Mouse (Mus musculus) bone marrow macrophage, adult 2 months (primary cell): Measurements from ENCODE around the gene Myoc. TPM values are rescaled to one million over a fixed set of nuclear protein-coding genes. Genes with fewer than 3 reads are reported as not detected.

Experiments
- H3K27ac ChIP-seq: 2 replicates; pipeline ENCODE4 v1.5.1; 2012; ENCODE audit warnings: low read depth, low read length; ENCODE audit not compliant: insufficient read depth
- H3K4me1 ChIP-seq: 2 replicates; pipeline ENCODE4 v1.6.1; 2012; ENCODE audit warnings: low read length; ENCODE audit not compliant: control insufficient read depth, insufficient read depth
- H3K4me3 ChIP-seq: 2 replicates; pipeline ENCODE4 v1.5.1; 2012; ENCODE audit warnings: mild to moderate bottlenecking, low read length, moderate library complexity; ENCODE audit not compliant: insufficient read depth
- CTCF ChIP-seq: IDR thresholded peaks from 2 replicates; pipeline ENCODE4 v1.5.1; 2012; ENCODE audit warnings: low read depth, mild to moderate bottlenecking, low read length, moderate library complexity
- POLR2A ChIP-seq: IDR thresholded peaks from 2 replicates; pipeline ENCODE4 v1.6.1; 2012; ENCODE audit warnings: mild to moderate bottlenecking, low read depth, low read length, borderline replicate concordance
- polyA plus RNA-seq: library from polyadenylated mRNA; stranded (reverse); fragments of >200 nt; gene quantifications from 2 replicates; pipeline ENCODE4 v1.2.4, GENCODE M21; 2012; ENCODE audit not compliant: missing spikeins, insufficient read depth, insufficient read length

The Myoc gene
- polyA plus RNA-seq = not detected in 2 replicates

DNA sequence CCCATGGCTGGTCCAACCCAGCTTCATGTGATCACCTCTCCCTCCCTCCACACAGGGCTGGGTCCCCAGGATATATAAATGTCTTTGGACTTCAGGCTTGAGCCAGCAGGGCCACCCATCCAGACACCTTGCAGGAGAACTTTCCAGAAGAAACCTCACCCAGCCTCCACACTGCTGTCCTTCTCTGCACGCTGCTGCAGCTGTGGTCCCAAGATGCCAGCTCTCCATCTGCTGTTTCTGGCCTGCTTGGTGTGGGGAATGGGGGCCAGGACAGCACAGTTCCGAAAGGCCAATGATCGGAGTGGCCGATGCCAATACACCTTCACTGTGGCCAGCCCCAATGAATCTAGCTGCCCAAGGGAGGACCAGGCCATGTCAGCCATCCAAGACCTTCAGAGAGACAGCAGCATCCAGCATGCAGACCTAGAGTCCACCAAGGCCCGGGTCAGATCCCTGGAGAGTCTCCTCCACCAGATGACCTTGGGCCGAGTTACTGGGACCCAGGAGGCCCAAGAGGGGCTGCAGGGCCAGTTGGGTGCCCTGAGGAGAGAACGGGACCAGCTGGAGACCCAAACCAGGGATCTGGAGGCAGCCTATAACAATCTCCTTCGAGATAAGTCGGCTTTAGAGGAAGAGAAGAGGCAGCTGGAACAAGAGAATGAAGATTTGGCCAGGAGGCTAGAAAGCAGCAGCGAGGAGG is at the start of gene Myoc:
Gene Myoc, plus strand, starts transcription at position 105 of the 700 bp plus-strand sequence.
- no peak within 1 kb of the TSS for H3K4me3 ChIP-seq
- H3K27ac ChIP-seq = no peak within 1 kb of the TSS
- no peak for TF ChIP-seq POLR2A
- no peak for TF ChIP-seq CTCF
- H3K4me1 ChIP-seq = no peaks in the 10 kb centered on the region

DNA sequence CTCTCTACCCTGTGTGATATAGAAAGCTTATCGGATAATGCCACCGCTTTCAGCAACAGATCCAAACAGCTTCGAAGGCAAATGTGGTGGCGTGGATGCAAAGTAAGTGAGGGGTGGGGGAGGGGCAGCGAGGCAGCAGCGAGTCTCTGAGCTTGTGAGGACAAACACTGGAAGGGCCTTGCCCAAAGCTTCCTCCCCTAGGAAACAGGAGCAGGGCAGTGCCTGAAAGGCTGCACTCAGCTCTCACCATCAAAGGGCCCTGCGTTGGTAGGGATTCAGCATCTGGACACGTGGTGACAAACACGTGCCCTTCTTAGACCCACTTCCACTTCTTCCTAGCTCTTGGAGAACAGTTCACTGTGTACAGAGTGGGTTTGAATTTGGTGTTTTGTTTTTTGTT is 49.5 kb upstream of the Myoc start:
- H3K4me1 ChIP-seq = no peaks in the 10 kb centered on the region

DNA sequence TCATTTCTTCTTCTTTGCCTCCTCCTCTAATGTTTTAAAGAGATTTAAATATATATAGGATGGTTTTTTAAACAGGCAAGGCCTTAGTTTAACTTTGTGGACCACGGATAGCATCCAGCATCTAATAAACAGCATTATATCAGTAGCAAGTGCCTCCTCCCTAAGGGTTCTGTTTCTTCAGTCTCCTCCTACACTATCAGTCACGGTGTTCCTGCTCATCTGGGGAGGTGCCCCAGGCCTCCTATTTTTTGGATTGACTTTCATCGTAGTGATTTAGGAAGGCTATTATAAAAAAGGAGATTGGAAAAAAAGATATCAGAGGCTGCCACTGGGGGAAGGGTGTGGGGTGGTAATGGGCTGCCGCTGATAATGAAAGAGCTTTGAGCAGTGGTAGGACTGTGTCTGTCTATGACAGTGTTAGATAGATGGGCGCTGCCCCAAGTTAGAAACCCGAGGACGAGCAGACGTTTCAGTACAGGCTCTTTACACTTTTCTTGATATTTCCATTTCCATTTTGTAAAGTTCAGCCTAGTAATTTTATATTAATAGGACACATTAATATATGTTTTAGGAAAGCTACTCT is 48.4 kb upstream of the Myoc start:
- TF ChIP-seq POLR2A = no peak
- no peak for TF ChIP-seq CTCF
- Histone ChIP-seq H3K27ac (no peak overlapping the region), H3K4me3 (no peak overlapping the region)

More for the DNA sequence above, 49.5 kb upstream of the Myoc start:
- Histone ChIP-seq H3K4me3 (no peak overlapping the region), H3K27ac (no peak overlapping the region)
- TF ChIP-seq CTCF (no peak), POLR2A (no peak)

DNA sequence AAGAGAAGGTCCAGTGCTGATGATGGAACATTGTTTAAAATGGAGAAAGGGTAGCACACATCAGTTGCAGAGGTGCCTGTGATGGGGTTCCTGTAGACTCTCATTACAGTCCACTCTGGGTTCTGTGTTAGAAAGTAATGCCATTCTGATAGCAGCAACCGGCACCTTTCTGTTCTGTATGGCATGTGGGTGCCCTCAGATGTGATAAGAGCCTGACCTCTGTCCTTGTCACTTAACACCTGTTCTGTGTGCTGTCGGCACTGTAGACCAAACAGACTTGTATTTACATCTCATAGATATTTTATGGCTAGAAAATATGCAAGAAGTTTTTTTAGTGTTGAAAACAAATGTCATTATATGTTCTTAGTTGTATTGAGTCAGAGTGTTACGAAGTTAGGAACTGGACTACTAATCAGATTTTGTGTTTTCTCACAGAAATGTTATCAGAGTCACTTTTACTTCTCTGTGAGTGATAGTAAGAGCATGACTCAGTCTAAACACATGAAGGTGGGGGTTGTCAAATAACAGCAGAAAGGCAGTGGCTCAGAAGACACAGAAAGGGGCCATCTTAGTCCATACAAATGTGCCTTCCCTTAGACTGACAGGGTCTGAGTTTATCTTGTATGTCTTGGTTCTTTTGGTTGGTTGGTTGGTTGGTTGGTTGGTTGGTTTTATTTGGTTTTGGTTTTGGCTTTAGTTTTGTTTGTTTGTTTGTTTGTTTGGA is 41.4 kb upstream of the Myoc start:
- Histone ChIP-seq H3K4me3 (no peak overlapping the region), H3K4me1 (no peaks in the 10 kb centered on the region), H3K27ac (no peak overlapping the region)
- no peak for TF ChIP-seq CTCF
- no peak for TF ChIP-seq POLR2A

More for the DNA sequence above, 48.4 kb upstream of the Myoc start:
- H3K4me1 ChIP-seq = no peaks in the 10 kb centered on the region

DNA sequence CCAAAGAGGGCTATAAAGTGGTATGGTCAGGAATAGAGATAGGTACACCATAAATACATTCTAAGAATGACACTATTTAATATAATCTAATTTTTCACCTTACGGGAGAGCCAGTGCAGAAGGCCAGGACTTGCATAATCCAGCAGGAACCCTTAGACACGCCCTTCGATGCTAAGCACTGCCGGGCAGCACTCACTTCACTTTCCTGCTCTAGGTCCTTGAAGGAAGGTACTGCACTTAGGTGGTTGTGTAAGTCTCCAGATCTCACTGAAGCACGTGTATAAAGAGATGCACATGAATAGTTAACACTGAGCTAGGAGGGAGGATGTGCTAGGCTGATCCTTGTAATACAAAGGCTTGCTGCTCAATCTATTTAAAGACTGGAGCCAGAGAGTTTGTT is 39.3 kb upstream of the Myoc start:
- TF ChIP-seq CTCF (no peak), POLR2A (no peak)
- no peak overlapping the region for H3K4me3 ChIP-seq
- no peaks in the 10 kb centered on the region for H3K4me1 ChIP-seq
- no peak overlapping the region for H3K27ac ChIP-seq

DNA sequence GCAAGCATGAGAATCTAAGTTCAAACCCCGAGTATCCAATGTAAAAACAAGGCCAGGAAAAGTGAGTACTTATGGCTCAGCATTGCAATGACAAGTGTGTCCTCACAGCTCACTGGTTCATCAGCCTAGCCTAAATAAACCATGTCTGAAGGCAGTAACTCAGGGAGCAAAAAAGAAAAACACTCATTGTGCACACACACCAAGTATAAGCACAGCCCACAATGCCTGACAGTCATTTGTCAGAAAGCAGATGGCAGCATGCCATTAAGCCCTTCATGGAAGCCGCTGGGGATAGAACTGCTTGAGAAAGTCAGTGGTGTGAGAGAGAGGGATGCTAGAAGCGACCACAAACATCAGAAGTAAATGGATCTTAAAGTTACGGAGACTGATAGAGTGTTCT is 37.7 kb upstream of the Myoc start:
- H3K4me1 ChIP-seq = no peaks in the 10 kb centered on the region
- no peak overlapping the region for H3K27ac ChIP-seq
- TF ChIP-seq CTCF (no peak), POLR2A (no peak)

DNA sequence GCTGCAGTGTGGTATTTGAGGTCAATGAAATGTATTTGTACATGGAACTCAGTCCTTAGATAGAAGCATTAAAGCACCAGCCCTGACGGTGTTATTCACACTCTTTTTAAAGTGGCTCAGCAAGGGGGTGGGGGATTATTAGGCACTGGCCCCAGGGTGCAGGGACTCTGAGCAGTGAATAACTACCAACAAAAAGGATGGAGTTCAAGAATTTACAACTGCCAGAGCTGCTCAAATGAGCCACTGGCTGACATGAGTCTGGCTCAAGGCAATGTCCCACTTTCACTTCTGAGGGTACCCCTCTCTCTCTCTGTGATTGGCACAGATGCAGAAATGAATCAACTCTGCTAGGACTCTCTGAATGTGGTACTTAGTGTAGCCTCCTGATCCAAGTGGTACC is 30.8 kb upstream of the Myoc start:
- Histone ChIP-seq H3K4me3 (no peak overlapping the region), H3K4me1 (peaks cover 5% of the 10 kb centered on the region; the same call in 1 of the 2 replicates), H3K27ac (no peak overlapping the region)
- TF ChIP-seq CTCF (no peak), POLR2A (no peak)

More for the DNA sequence above, 37.7 kb upstream of the Myoc start:
- no peak overlapping the region for H3K4me3 ChIP-seq

DNA sequence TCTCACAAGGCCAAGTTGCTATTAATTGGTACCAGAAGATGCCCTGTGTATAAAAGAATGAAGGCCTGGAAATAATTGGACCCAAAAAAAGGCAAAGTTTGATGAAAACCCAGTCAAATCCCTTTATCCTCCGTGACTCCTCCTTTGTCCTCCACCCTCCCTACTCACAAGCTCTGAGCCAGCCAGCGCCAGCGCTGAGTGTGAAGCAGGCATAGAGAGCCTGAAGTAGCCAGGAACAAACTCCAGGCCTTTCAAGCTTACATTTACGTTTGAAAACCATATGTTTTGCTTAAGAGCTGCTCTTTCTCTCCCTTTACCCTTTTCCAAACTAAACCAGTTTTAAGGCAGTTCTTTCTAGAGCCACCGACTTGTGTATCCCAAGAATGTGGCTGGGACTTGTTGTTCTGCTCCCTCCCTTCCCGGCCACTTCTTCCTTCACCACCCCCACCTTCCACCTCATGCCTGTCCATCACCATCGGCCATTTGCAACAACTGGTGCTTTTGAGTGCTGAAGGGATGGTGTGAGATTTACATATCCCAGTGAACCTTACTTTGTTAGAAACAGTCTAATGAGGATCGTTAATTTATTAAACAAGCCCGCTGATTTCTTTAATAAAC is 29.2 kb upstream of the Myoc start:
- H3K27ac ChIP-seq = no peak overlapping the region
- H3K4me3 ChIP-seq = no peak overlapping the region
- TF ChIP-seq CTCF (no peak), POLR2A (no peak)
- peaks cover 5% of the 10 kb centered on the region; the same call in 1 of the 2 replicates for H3K4me1 ChIP-seq

DNA sequence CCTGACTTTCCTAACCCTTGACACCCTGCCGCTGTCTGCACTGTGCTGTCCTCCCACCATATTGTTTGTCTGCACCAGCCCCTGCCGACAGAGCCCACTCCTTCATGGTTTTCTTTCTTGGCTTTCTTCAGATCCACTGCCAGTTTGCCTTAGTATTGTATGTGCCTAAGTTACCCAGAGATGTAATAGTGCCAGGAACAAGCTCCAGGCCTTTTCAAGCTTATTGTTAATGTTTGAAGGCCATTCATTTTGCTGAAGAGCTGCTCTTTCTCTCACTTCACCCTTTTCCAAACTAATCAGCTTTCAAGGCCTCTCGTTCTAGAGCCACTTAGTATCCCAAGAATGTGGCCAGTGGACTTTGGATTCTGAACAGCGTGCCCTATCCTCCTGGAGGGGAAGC is 27.8 kb upstream of the Myoc start:
- H3K4me3 ChIP-seq = no peak overlapping the region
- TF ChIP-seq CTCF (no peak), POLR2A (no peak)
- peaks cover 5% of the 10 kb centered on the region; the same call in 1 of the 2 replicates for H3K4me1 ChIP-seq
- H3K27ac ChIP-seq = no peak overlapping the region

DNA sequence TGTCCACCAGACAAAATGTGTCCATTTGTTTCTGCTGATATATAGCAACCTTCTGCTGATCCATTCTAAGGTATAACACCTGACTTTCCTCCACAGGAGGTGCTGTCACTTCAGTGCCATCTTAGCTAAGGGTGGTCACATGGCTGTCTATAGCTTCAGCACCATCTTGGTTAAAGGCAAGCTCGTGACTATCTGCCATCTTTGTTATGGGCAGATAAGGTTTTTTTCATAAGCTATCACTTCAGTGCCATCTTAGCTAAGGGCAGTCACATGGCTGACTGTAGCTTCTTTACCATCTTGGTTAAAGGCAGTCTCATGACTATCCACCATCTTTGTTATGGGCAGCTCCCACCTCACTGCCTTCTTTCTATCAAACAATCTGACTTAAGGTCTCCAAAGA is 23.4 kb upstream of the Myoc start:
- TF ChIP-seq POLR2A (no peak), CTCF (no peak)
- H3K4me3 ChIP-seq = no peak overlapping the region
- no peak overlapping the region for H3K27ac ChIP-seq
- H3K4me1 ChIP-seq = 0 out of 2 replicates have a peak, but pooled peaks cover 3% of the 10 kb centered on the region
